Mouse (Mus musculus) small intestine, adult 2 months (tissue): ENCODE measurements around the gene P3h2.

Experiments used
- CTCF ChIP-seq: fragments of 200-500 bp; IDR thresholded peaks from 2 replicates; pipeline ENCODE4 v1.5.1; 2012; ENCODE audit warnings: low read depth, mild to moderate bottlenecking, control low read depth, inconsistent platforms, low read length, moderate library complexity, mixed read lengths; ENCODE audit not compliant: insufficient replicate concordance, insufficient read length; ENCODE audit errors: extremely low read depth
- POLR2A ChIP-seq: fragments of 200-500 bp; IDR thresholded peaks from 2 replicates; pipeline ENCODE4 v1.6.1; 2012; ENCODE audit warnings: low read depth, mild to moderate bottlenecking, control low read depth, inconsistent platforms, low read length, moderate library complexity

DNA sequence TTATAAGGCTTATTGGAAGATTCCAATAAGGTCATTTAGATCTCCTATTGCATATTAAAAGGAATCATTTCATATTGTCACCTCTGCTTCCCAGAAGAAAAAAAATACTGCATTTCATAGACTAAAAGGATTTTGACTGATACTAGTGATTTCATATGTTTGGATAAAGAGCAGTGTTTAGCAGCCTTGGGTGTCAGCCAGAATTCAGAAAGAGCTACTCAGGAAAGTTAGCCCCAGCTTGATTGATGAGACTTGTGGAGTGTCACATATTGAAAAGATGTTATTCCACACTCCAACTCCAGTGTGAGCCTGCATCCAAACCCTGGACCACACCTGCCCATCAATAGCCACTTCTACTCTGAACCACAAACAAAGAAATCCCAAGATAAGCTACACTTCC is 23.2 kb downstream of the P3h2 start:
- TF ChIP-seq CTCF, result no peak
- no peak for TF ChIP-seq POLR2A
